Mouse (Mus musculus): ENCODE measurements around the gene Tle3. TPM values are rescaled to one million over a fixed set of nuclear protein-coding genes. Genes with fewer than 3 reads are reported as not detected.

Gene Tle3
- total RNA-seq, 2 experiments from 2014 or later = 4.7 to 12.9 TPM

DNA sequence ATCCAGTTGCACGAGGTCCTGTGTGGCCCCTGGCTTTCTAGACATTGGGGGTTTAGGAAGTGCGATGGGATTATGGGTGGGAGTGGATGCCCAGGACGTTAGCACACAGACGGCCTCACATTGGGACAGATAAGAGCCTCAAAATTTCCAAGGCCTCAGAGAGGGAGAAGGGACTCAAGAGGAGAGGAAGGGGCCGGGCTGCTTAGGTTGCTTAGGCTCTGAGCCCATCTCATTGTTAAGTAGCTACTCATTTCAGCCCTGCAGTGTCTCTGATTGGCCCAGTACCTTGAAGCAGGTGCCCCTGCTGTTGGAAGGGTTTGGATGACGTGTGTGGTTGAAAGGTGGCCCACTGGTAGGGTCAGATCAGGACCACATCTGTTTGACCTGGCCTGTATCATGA, 11.9 kb downstream of the Tle3 start:
- Histone ChIP-seq H3K27ac (no peak overlapping the region), H3K4me3 (no peak overlapping the region)
- intact Hi-C loops (cut with DNase I) = no loop called here
- DNase-seq = no peak
- TF ChIP-seq CTCF (IDR thresholded peaks at IDR 0.05) = no peak

DNA sequence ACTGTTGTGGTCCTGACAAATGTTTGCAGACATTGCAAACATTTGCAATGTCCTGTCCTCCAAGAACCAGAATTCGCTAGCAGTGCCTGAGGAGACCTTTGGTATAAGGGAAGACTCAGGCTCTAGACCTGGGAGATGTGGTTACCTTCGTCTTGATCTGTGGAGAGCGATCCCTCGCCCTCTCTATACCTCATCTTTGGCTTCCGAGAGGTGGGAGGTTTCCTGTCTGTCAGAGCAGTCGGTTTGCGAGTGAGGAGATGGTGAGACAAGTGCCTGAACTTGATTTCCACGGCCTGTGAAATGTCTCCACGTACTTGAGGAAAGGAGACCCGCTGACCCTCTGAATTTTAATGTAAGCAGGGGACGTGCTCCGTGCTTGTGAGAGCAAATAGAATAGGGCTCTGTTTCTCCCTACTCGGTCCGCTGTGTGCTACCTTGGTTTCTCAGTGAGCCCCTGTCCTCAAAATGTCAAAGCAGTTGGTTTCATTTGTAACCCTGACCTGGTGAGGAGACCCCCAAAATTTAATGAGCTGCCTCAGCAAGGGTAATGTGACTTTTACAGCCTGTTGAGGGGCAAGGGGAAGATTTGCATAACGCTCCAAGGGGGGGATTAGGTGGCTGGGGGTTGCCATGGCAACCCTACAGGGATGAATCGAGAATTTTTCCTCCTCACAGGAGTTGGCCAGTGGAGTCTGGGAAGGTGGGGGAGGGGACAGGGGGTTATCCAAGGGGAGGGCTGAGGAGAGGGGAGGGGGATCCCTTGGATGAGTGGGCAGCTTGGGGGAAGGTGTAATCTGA, 12.7 kb downstream of the Tle3 start:
- no peak for DNase-seq
- H3K27ac ChIP-seq = no peak overlapping the region
- no peak for TF ChIP-seq CTCF (IDR thresholded peaks at IDR 0.05)
- intact Hi-C loops (cut with DNase I) = no loop called here
- H3K4me3 ChIP-seq = no peak overlapping the region

DNA sequence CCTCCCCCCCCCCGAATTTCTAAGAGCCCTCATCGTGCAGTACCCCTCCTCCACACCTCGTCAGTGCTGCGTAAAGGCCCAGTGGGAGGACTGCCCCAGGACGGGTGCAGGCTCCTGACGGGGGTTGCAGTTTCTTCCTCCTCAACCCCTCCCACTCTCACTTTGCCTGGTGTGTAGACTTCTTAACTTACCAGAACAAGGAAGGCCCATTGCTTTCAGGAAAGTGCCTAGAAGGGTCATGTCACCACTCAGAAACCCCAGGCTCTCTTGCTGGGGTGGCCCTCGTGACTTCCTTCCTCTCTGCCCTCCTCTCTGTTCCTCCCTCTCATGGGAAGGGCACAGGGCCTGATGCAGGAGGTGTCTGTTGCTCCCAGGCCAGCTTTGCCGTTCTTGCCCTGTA, 13.6 kb downstream of the Tle3 start:
- no peak for DNase-seq
- intact Hi-C loops (cut with DNase I) = no loop called here
- Histone ChIP-seq H3K27ac (no peak overlapping the region), H3K4me3 (no peak overlapping the region)
- TF ChIP-seq CTCF (IDR thresholded peaks at IDR 0.05) = no peak

DNA sequence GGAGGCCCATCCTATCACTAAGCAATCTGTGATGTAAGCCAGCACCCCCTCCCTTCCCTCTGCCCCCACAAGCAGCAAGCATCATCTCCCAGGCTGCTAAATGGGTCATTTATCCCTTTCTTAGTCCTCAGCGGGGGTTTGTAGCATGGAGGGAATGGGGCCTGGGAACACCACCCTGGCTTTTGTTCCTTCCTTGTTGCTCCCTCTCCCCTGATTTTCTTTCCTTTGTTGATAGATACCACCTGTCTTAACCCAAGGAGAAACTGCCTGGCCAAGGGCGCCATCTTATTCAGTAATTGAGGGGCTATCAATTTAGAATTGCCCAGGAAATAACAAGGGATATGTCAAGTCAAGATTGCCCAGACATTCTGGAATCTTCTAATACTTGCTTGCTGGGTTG, 14.1 kb downstream of the Tle3 start:
- no peak overlapping the region for H3K4me3 ChIP-seq
- intact Hi-C loops (cut with DNase I) = no loop called here
- no peak overlapping the region for H3K27ac ChIP-seq
- no peak for TF ChIP-seq CTCF (IDR thresholded peaks at IDR 0.05)
- DNase-seq = no peak

DNA sequence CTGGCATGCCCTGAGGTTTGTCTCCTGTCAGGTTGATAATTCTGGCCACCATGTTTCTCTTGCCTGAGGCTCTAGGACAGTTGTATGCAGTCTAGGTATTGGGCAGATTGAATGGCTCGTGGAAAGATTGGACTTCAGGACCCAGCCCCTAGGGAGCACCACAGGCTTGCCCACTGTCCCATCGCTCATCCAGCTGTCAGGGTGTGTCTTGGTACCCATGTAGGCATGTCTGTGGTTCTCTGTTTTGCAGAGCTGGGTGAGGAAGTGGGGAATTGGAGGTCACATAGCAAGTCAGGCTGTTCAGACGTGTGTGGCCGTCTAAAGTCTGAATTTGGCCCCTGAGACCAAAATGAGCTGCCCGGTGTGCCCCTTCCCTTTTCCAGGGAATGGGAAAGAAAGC, 15.6 kb downstream of the Tle3 start:
- H3K4me3 ChIP-seq = no peak overlapping the region
- TF ChIP-seq CTCF (IDR thresholded peaks at IDR 0.05) = no peak
- intact Hi-C loops (cut with DNase I) = no loop called here
- H3K27ac ChIP-seq = no peak overlapping the region
- DNase-seq = no peak

DNA sequence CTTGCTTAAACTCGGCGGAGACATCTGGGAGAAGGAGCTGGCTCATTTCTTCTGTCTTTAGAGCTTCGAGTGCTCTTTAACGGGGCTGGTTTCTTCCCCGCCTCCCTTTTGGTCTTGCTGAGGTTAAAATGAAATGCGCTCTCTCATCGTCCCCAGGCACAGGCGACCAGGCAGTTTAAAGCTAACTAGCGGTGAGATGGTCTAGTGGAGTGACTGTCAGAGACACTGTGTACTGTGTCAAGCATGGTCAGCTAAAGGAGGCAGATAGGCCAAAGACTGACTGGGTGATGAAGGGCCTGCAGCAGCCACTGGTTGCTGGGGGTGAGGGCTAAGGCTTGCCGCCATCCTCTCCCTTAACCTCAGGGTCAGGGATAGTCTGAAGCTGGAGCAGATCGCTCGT, 16.0 kb downstream of the Tle3 start:
- no peak overlapping the region for H3K4me3 ChIP-seq
- intact Hi-C loops (cut with DNase I) = no loop called here

DNA sequence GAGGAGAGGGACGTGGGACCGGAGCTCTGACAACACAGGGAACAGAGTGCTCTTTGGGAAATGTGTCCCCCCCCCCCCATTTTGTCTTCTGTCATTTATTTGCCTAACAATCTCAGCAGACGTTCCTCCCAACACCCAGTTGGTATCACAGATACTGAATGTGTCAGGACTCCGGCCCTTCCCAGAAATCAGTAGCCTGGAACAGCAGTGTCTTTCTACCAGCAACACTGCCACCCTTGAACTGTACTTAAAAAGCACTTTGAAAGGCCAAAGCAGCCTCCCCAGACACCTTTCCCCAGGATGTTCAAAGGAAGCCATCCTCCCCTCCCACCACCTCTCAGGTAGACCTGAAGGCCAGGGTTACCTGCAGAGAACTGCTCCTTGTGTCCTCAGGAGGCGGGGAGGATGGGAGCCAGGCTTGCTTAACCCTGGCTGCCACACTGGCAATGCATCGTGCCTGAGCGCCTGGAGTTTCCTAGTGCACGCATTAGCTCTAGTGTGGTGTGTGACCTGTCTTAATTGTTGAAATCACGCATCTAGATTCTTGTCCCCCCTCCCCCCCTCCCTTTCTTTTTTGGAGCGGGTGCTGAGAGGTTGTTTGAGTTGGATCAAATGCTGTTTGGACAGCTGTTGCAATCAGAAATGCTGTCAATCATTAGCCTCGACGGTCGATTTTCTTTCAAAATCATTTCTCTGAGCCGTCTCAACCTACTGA, 16.7 kb downstream of the Tle3 start:
- no peak for DNase-seq
- Histone ChIP-seq H3K4me3 (no peak overlapping the region), H3K27ac (no peak overlapping the region)
- intact Hi-C loops (cut with DNase I) = no loop called here
- no peak for TF ChIP-seq CTCF (IDR thresholded peaks at IDR 0.05)

More for the DNA sequence above, 16.0 kb downstream of the Tle3 start:
- DNase-seq = no peak
- no peak for TF ChIP-seq CTCF (IDR thresholded peaks at IDR 0.05)
- H3K27ac ChIP-seq = no peak overlapping the region

DNA sequence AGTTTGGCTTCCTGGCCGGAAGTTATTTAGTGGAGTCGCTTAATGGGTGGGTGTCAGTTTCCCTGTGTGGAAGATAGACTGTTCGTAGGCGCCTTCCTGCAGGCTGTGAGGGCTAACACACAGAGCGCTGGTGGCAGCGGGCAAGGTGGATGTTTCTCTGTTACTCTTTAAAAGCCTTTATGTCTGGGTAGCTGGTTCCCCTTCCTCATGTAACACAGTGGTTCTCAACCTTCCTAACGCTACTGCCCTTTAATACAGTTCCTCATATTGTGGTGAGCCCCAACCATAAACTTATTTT, 17.2 kb downstream of the Tle3 start:
- H3K4me3 ChIP-seq = no peak overlapping the region
- no peak overlapping the region for H3K27ac ChIP-seq
- TF ChIP-seq CTCF (IDR thresholded peaks at IDR 0.05) = no peak
- intact Hi-C loops (cut with DNase I) = no loop called here
- no peak for DNase-seq

DNA sequence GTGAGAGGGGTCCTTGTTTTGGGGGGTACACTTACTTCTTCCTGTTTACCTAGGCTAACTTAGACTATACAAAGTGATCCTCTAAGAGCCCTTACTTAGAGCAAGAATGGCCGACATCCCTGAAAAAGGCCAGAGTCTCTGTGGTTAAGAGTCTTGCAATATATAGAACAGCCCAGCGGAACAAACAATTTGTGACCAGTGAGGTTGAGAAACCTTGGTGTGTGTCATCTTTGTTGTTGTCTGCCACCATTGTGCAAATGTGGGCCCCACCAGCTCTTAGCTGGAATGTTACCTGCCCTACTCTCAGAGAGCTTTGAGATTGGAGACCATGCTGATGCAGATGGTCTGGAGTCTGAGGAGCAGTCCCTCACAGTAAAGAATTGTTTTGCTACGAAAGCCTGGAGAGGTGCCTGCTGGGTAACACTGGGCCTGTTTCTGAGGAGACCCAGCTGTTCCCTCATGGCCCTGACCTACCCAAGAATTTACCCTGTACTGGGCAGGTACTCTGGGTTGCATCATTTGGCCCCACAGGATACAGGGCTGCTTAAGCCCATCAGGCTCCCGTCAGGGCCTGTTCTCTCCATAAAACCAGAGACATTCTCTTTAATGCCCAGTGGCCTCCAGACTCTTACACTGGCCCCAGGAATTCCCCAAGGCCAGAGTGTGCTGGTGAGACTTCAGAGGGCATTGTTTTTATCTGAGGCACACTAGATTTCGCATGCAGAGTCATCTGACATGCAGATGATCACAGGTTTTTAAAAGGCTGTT, 19.6 kb downstream of the Tle3 start:
- no peak for TF ChIP-seq CTCF (IDR thresholded peaks at IDR 0.05)
- no peak overlapping the region for H3K4me3 ChIP-seq
- intact Hi-C loops (cut with DNase I) = no loop called here
- no peak for DNase-seq
- H3K27ac ChIP-seq = no peak overlapping the region

DNA sequence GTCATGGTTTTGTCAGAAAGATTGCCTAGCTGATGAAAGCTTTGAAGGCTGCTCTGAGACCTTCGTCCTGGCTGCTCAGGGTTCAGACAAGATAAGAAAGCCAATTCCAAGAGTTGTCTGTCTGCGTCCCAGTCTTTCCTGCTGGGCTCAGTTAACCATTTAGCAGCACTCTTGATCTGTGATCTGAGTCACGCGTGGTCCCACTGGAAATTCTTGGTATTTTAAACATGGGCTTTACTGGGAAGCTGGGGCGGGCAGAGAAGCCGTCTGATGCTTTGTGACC, 20.1 kb downstream of the Tle3 start:
- no peak overlapping the region for H3K27ac ChIP-seq
- H3K4me3 ChIP-seq = no peak overlapping the region
- no peak for TF ChIP-seq CTCF (IDR thresholded peaks at IDR 0.05)
- intact Hi-C loops (cut with DNase I) = no loop called here
- DNase-seq = no peak

DNA sequence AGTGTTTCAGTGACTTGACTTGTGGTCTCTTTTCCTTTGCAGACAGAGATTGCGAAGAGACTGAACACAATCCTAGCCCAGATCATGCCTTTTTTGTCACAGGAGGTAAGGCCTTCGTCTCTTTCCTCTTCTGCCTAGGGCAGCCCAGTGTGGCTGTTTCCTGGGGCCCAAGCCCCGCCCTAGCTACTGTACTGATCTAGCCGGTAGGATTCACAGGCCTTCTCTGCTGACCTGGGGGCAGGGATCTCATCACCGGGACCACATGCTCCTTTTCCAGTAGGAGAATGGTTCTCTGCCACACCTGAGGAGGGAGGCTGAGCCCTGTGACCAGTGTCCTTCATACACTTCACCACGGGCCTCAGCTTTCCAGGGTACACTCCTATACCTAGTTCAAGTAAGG, 21.0 kb downstream of the Tle3 start:
- intact Hi-C loops (cut with DNase I) = no loop called here
- Histone ChIP-seq H3K27ac (no peak overlapping the region), H3K4me3 (no peak overlapping the region)
- no peak for TF ChIP-seq CTCF (IDR thresholded peaks at IDR 0.05)
- no peak for DNase-seq

DNA sequence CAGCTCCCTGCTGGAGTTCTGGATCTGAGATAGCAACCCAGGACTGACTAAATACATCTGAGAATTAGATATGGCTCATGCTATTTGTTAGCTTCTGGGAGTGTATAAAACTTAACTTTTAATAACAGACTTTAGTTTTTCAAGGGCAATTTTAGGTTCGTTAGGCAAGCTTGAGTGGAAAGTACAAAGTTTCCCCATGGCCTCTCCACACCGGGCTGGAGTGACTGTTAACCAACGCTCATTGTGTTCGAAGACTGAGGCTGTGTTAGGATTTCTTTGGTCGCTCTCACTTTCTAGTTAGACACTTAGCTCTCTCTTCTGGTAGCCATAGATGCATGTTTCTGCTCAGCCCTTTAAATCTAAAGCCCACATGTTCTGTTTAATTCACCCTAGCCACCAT, 21.7 kb downstream of the Tle3 start:
- intact Hi-C loops (cut with DNase I) = no loop called here
- no peak for DNase-seq
- TF ChIP-seq CTCF (IDR thresholded peaks at IDR 0.05) = no peak
- H3K4me3 ChIP-seq = no peak overlapping the region
- no peak overlapping the region for H3K27ac ChIP-seq

DNA sequence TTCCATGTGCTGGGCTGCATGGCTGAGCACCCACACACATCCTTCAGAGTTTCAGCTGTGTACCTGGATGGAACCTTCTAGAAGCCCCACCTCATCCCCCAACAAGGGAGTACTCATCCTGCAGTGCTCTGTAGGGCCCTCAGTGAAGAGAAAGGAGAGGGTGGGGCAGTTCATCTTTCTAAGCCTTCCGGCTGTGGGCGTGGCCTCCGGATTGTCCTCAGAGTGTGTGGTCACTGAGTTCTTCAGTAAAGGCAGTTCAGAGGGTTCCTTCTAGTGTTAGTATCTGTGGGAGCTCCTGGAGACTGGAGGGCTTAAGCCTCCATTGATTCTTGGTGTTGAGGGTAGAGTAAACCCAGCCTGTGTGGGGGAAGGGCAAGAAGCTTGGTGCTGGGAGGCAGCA, 22.9 kb downstream of the Tle3 start:
- Histone ChIP-seq H3K27ac (no peak overlapping the region), H3K4me3 (no peak overlapping the region)
- TF ChIP-seq CTCF (IDR thresholded peaks at IDR 0.05) = no peak
- intact Hi-C loops (cut with DNase I) = no loop called here
- DNase-seq = no peak

All from gastrocnemius, adult 2 months (tissue).